Mouse (Mus musculus) megakaryocyte, embryonic 14.5 days (primary cell): ENCODE data around the gene Hps6. TPM values are rescaled to one million over a fixed set of nuclear protein-coding genes. Genes with fewer than 3 reads are reported as not detected.

Experiments used
- H3K27me3 ChIP-seq: replicated peaks from 2 replicates; pipeline ENCODE3; 2012; ENCODE audit warnings: inconsistent platforms
- H3K36me3 ChIP-seq: replicated peaks from 2 replicates; pipeline ENCODE3; 2012; ENCODE audit warnings: low read length, inconsistent platforms, mixed read lengths
- H3K4me1 ChIP-seq: 2 replicates; pipeline ENCODE4 v1.6.1; 2012; ENCODE audit warnings: inconsistent platforms
- H3K4me3 ChIP-seq: replicated peaks from 2 replicates; pipeline ENCODE3; 2012; ENCODE audit warnings: moderate library complexity, mild to moderate bottlenecking, inconsistent platforms
- H3K9me3 ChIP-seq: 2 replicates; pipeline ENCODE4 v1.6.1; 2012; ENCODE audit warnings: inconsistent platforms
- FLI1 ChIP-seq: IDR thresholded peaks from 2 replicates; pipeline ENCODE4 v1.6.1; 2012; ENCODE audit warnings: low read length, inconsistent platforms, mixed read lengths
- GATA1 ChIP-seq: IDR thresholded peaks from 3 replicates; pipeline ENCODE4 v1.6.1; 2012; ENCODE audit warnings: mixed read lengths, low read length, inconsistent platforms, borderline replicate concordance
- polyA plus RNA-seq: library from polyadenylated mRNA; stranded (reverse); fragments of >175 nt; gene quantifications from 2 replicates; pipeline ENCODE4 v1.2.3, GENCODE M21; 2012; ENCODE audit warnings: low replicate concordance; ENCODE audit not compliant: insufficient read depth

Hps6 gene
- polyA plus RNA-seq, 1 experiment, result 8.7 TPM

GRCm38 (mm10) chr19:46044271-46044992 lies 41.1 kb downstream of the Hps6 start, which contains the start of gene Pprc1:
Pprc1 (plus strand) TSS chr19:46044886.
- Histone ChIP-seq H3K4me3 (peak within 1 kb of the TSS; percentile 100), H3K36me3 (peaks cover 5% of the 10 kb centered on the region), H3K27me3 (no peaks in the 10 kb centered on the region), H3K4me1 (peaks cover 76% of the 10 kb centered on the region), H3K9me3 (no peaks in the 10 kb centered on the region)
- TF ChIP-seq GATA1, result no peak
- TF ChIP-seq FLI1, result no peak

GRCm38 (mm10) chr19:46044993-46045695 lies 41.8 kb downstream of the Hps6 start, which contains the start of gene Ldb1:
Ldb1 (minus strand) TSS chr19:46045214.
- no peak for TF ChIP-seq FLI1
- TF ChIP-seq GATA1, result no peak
- peaks cover 76% of the 10 kb centered on the region for H3K4me1 ChIP-seq

GRCm38 (mm10) chr19:46045696-46046311 lies 42.5 kb downstream of the Hps6 start:
- H3K4me3 ChIP-seq, result peak overlapping the region; percentile 100
- H3K4me1 ChIP-seq, result peaks cover 76% of the 10 kb centered on the region
- no peaks in the 10 kb centered on the region for H3K27me3 ChIP-seq
- no peaks in the 10 kb centered on the region for H3K9me3 ChIP-seq
- no peak for TF ChIP-seq FLI1
- no peak for TF ChIP-seq GATA1
- peaks cover 5% of the 10 kb centered on the region for H3K36me3 ChIP-seq

More at GRCm38 (mm10) chr19:46044993-46045695, 41.8 kb downstream of the Hps6 start, which contains the start of gene Ldb1:
- H3K4me3 ChIP-seq, result peak within 1 kb of the TSS; percentile 100
- H3K36me3 ChIP-seq, result peaks cover 5% of the 10 kb centered on the region
- H3K9me3 ChIP-seq, result no peaks in the 10 kb centered on the region
- H3K27me3 ChIP-seq, result no peaks in the 10 kb centered on the region

GRCm38 (mm10) chr19:46046621-46047025 lies 43.3 kb downstream of the Hps6 start:
- no peak for TF ChIP-seq GATA1
- TF ChIP-seq FLI1, result no peak
- Histone ChIP-seq H3K4me1 (peaks cover 74% of the 10 kb centered on the region), H3K4me3 (no peak overlapping the region), H3K27me3 (no peaks in the 10 kb centered on the region), H3K36me3 (no peaks in the 10 kb centered on the region), H3K9me3 (no peaks in the 10 kb centered on the region)

GRCm38 (mm10) chr19:46047426-46047825 lies 44.1 kb downstream of the Hps6 start:
- H3K4me1 ChIP-seq, result peaks cover 73% of the 10 kb centered on the region
- H3K4me3 ChIP-seq, result no peak overlapping the region

GRCm38 (mm10) chr19:46049129-46049528 lies 45.8 kb downstream of the Hps6 start:
- Histone ChIP-seq H3K9me3 (no peaks in the 10 kb centered on the region), H3K36me3 (no peaks in the 10 kb centered on the region), H3K4me1 (peaks cover 56% of the 10 kb centered on the region), H3K27me3 (no peaks in the 10 kb centered on the region), H3K4me3 (no peak overlapping the region)
- TF ChIP-seq FLI1, result no peak
- TF ChIP-seq GATA1, result no peak

More at GRCm38 (mm10) chr19:46047426-46047825, 44.1 kb downstream of the Hps6 start:
- H3K36me3 ChIP-seq, result no peaks in the 10 kb centered on the region
- H3K27me3 ChIP-seq, result no peaks in the 10 kb centered on the region
- TF ChIP-seq GATA1 (no peak), FLI1 (no peak)
- no peaks in the 10 kb centered on the region for H3K9me3 ChIP-seq

GRCm38 (mm10) chr19:46050462-46050861 lies 47.2 kb downstream of the Hps6 start:
- Histone ChIP-seq H3K4me3 (peak overlapping the region; percentile 86), H3K36me3 (no peaks in the 10 kb centered on the region), H3K27me3 (no peaks in the 10 kb centered on the region), H3K9me3 (no peaks in the 10 kb centered on the region), H3K4me1 (peaks cover 58% of the 10 kb centered on the region)
- TF ChIP-seq FLI1 (no peak), GATA1 (no peak)

Other genes starting within 250 kb of the Hps6 start
- 1.5 and 9.8 TPM in 2 replicates for gene Mgea5, start 219.7 kb upstream of the Hps6 start, polyA plus RNA-seq
- gene Kcnip2, start 187.4 kb upstream of the Hps6 start, polyA plus RNA-seq, result 0.35 TPM in 1 of 2 replicates, not detected in the other
- gene Armh3, start 5.0 kb upstream of the Hps6 start, polyA plus RNA-seq, result 0.89 and 2.1 TPM in 2 replicates
- gene Pprc1, start 41.4 kb downstream of the Hps6 start, polyA plus RNA-seq, result 8.7 and 12.2 TPM in 2 replicates
- 349 and 424 TPM in 2 replicates for gene Ldb1, start 41.7 kb downstream of the Hps6 start, polyA plus RNA-seq
- 14.7 and 44.5 TPM in 2 replicates for gene Nolc1, start 72.4 kb downstream of the Hps6 start, polyA plus RNA-seq
- not detected in 2 replicates for gene Elovl3, start 128.4 kb downstream of the Hps6 start, polyA plus RNA-seq
- not detected in 2 replicates for gene Pitx3, start 144.8 kb downstream of the Hps6 start, polyA plus RNA-seq
- 457 and 459 TPM in 2 replicates for gene Gbf1, start 149.0 kb downstream of the Hps6 start, polyA plus RNA-seq